ENCODE assay signal across 9 mouse cellular contexts in genomic region chr16:18154521-18155171, GRCm38 (mm10). TPM values are rescaled to one million over a fixed set of nuclear protein-coding genes. Genes with fewer than 3 reads are reported as not detected.
DNase-seq lines count a peak whose midpoint lies in the region; ATAC-seq and TF ChIP-seq lines count a peak whose summit lies in the region.
"Had no signal": no experiment of that assay in that cellular context is flagged by ENCODE, and none has a peak within 500 bp of the region (broad histone marks: within the 10 kb centered on the region; RNA-seq: fewer than 3 reads in every experiment).

No protein-coding gene starts in this region.

- no peak overlapping the region for H3K4me3 ChIP-seq in lung, postnatal 0 days (ENCODE audit: low read depth, low read length)
- no peak overlapping the region for H3K4me3 ChIP-seq in olfactory bulb, adult 2 months (ENCODE audit: insufficient read depth, low read depth, low read length)

- DNase-seq in lung, postnatal 0 days (ENCODE audit: low spot score), result peak; percentile 14
- no peak for DNase-seq in lung, adult 18-20 months
- peak; percentile 78 for DNase-seq in cerebellum, adult 8-10 months
- peak; percentile 30 for DNase-seq in gastrocnemius, postnatal 25 days
- peak; percentile 88 to 92 for DNase-seq in layer of hippocampus, postnatal 36 days
- no peak for DNase-seq in spleen, adult 12 weeks (ENCODE audit: low spot score)

- H3K36me3 ChIP-seq in lung, postnatal 0 days (ENCODE audit: insufficient read depth, low read length), result no peaks in the 10 kb centered on the region

- no peak overlapping the region for H3K9ac ChIP-seq in lung, postnatal 0 days (replicated peaks; ENCODE audit: low read depth)

- ATAC-seq in lung, postnatal 0 days, result peak; percentile 55
- ATAC-seq in megakaryocyte, adult 5-6 weeks (ENCODE audit: poor library complexity, severe bottlenecking), result no peak

- TF ChIP-seq CTCF in lung, postnatal 0 days (IDR thresholded peaks at IDR 0.05), result peak; percentile 17
- no peak for TF ChIP-seq CTCF in olfactory bulb, adult 2 months (IDR thresholded peaks at IDR 0.05; ENCODE audit: insufficient read depth, low read depth, low read length)

- TF ChIP-seq EP300 in lung, postnatal 0 days (IDR thresholded peaks at IDR 0.05), result no peak

- H3K27ac ChIP-seq in lung, postnatal 0 days (ENCODE audit: low read length), result no peak overlapping the region
- H3K27ac ChIP-seq in olfactory bulb, adult 2 months (ENCODE audit: insufficient read depth, low read depth, low read length), result peak overlapping the region; percentile 69

- no peaks in the 10 kb centered on the region for H3K9me3 ChIP-seq in lung, postnatal 0 days (ENCODE audit: low read length)

- no peaks in the 10 kb centered on the region for H3K27me3 ChIP-seq in lung, postnatal 0 days (replicated peaks; ENCODE audit: insufficient read depth, low read length)

- 30% methylated on average over 14 of the region's 14 CpGs for WGBS in lung, postnatal 0 days
- WGBS in olfactory bulb, adult 2 months, result 14% methylated on average over 14 of the region's 14 CpGs

- H3K4me2 ChIP-seq in lung, postnatal 0 days (replicated peaks; ENCODE audit: low read depth, low read length), result no peak overlapping the region

- no peaks in the 10 kb centered on the region for H3K4me1 ChIP-seq in lung, postnatal 0 days (ENCODE audit: insufficient read depth, low read depth, low read length)
- peaks cover 45% of the 10 kb centered on the region for H3K4me1 ChIP-seq in olfactory bulb, adult 2 months (ENCODE audit: control insufficient read depth, insufficient read depth, low read length)

- no peak for TF ChIP-seq POLR2A in olfactory bulb, adult 2 months (IDR thresholded peaks at IDR 0.05; ENCODE audit: insufficient read depth, low read depth, low read length)

RNA-seq across cellular contexts. Expression of gene Rtn4r, which starts 27.2 kb away (rescaled TPM):
- 0.17 and 0.23 TPM in 2 replicates for polyA plus RNA-seq in lung, postnatal 0 days (2015; fragmentation: Nextera tagmentation; extraction: Ambion mirVana)
- total RNA-seq in gastrocnemius, postnatal 25 days (2021), result under 1 TPM in 1 of 2 experiments, not detected in 1; 0.13 TPM
- 100 to 1,000 TPM in 1 of 2 experiments, 10 to 100 TPM in 1; 96.1 to 105 TPM for total RNA-seq in layer of hippocampus, postnatal 36 days (2021)
- not detected in 2 replicates for polyA plus RNA-seq in olfactory bulb, adult 2 months (2012; ENCODE audit: insufficient read depth, insufficient read length, low replicate concordance, missing spikeins)
- 0.36 and 0.85 TPM in 2 replicates for total RNA-seq in megakaryocyte, adult 5-6 weeks (2015)
- 0.26 TPM in 1 of 2 replicates, not detected in the other for total RNA-seq in megakaryocyte, adult 5-6 weeks (2017)
- total RNA-seq: hematopoietic stem cell, adult 5-6 weeks had no signal

Comparison
In these comparisons a context has a peak if more than half of its experiments do, and no peak if none do; other contexts are left out.
1. DNase-seq: peak in lung, postnatal 0 days (single experiment), cerebellum, adult 8-10 months (single experiment), gastrocnemius, postnatal 25 days (single experiment) and layer of hippocampus, postnatal 36 days (2 of 2); none in lung, adult 18-20 months (0 of 2) and spleen, adult 12 weeks (single experiment).
2. RNA of gene Rtn4r, which starts 27.2 kb away (total RNA-seq): 96.1 to 105 TPM in layer of hippocampus, postnatal 36 days; 0.26 to 0.85 TPM in megakaryocyte, adult 5-6 weeks and 0.13 TPM in gastrocnemius, postnatal 25 days; every median in the first group is over 10 times any median in the second.